Mouse (Mus musculus): ENCODE measurements around the gene Trmo. TPM values are rescaled to one million over a fixed set of nuclear protein-coding genes. Genes with fewer than 3 reads are reported as not detected.
A peak's percentile ranks its signal among the peaks of the same experiment; 100 is the strongest.

Trmo gene
- polyA plus RNA-seq, 1 experiment from 2014 or later = 11.1 TPM

DNA sequence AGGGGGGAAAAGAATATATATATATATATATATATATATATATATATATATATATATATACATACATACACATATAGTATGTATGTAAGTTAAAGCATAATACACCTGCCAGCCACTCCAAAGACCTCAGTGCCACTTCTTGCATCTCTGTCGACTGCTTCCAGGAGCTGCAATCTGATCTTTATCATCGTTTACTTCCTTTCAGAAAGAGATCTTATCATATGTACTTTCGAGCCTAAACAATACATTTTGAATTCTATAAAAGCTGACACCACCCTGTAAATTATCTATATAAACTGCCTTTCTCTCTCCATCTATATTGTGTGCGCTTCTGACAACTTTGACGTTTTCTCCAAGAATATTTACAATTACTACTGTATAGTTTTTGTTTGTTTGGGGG, 681 bp downstream of the Trmo start:
- Histone ChIP-seq H3K9ac (ENCODE audit: low read length) (peak overlapping the region; percentile 93), H3K27ac (ENCODE audit: low read length) (peak overlapping the region; percentile 94; the same call in 1 of the 2 replicates), H3K36me3 (ENCODE audit: control insufficient read depth, insufficient read depth) (peaks cover 10% of the 10 kb centered on the region), H3K9me3 (replicated peaks; ENCODE audit: control insufficient read depth, low read length) (no peaks in the 10 kb centered on the region), H3K4me2 (ENCODE audit: low read depth, low read length) (peak overlapping the region; percentile 73), H3K4me1 (ENCODE audit: control insufficient read depth, insufficient read depth, low read length) (no peaks in the 10 kb centered on the region), H3K4me3 (ENCODE audit: low read length) (peak overlapping the region; percentile 71), H3K27me3 (ENCODE audit: control insufficient read depth, insufficient read depth, low read length) (no peaks in the 10 kb centered on the region)
- 20% methylated on average over 5 of the region's 5 CpGs for WGBS
- ATAC-seq (replicated peaks; ENCODE audit: extremely low read depth, insufficient read depth, low FRiP score) = no peak

DNA sequence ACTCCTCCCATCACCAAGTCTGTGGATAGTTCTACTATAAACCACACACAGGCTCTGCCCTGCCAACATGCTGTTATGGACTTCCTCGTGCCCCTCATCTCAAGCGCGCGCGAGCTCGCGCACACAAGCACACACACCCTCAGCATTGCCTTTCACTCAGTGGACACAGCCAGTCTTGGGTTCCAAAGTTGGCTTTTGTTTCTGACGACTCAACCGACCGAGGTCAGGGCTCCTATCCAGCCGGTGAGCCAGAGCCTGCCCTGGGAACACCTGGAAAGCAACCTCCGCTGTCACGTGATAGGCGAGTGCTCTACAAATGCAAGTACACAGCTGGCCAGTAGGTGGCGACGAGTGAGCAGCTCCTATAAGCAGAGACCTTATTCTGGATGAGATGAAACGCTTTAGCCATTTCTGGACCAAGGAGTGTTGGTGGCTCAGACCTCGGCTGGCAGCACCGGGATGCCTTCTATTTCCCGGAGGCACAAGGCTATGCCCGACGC, 14.3 kb downstream of the Trmo start:
- Histone ChIP-seq H3K27me3 (ENCODE audit: control insufficient read depth, insufficient read depth, low read length) (0 out of 2 replicates have a peak, but pooled peaks cover 1% of the 10 kb centered on the region), H3K9ac (ENCODE audit: low read length) (no peak overlapping the region; the same call in 1 of the 2 replicates), H3K4me2 (ENCODE audit: low read depth, low read length) (peak overlapping the region; percentile 73), H3K4me3 (ENCODE audit: low read length) (peak overlapping the region; percentile 46), H3K4me1 (ENCODE audit: control insufficient read depth, insufficient read depth, low read length) (peaks cover 12% of the 10 kb centered on the region), H3K36me3 (ENCODE audit: control insufficient read depth, insufficient read depth) (peaks cover 29% of the 10 kb centered on the region), H3K27ac (ENCODE audit: low read length) (no peak overlapping the region), H3K9me3 (replicated peaks; ENCODE audit: control insufficient read depth, low read length) (no peaks in the 10 kb centered on the region)
- WGBS = 18% methylated on average over 22 of the region's 22 CpGs
- peak; percentile 59; the same call in 1 of the 2 replicates for ATAC-seq (replicated peaks; ENCODE audit: extremely low read depth, insufficient read depth, low FRiP score)

DNA sequence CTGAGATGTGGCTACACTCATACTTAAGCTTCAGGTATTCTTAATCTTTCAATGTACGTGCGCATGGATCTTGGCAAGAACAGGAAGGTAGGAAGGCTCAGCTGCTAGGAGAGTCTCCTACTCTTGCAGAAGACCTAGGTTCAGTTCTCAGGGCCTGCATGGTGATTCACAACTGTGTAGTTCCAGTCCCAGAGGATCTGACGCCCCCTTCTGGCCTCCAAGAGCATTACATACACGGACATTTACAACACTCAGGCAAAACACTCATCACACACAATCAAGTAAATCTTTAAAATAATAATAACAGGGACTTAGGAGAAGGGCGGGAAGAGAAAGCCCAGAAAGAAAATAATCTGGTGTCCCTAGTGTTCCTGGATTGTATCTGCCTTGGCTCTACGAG, 14.8 kb downstream of the Trmo start:
- Histone ChIP-seq H3K27me3 (ENCODE audit: control insufficient read depth, insufficient read depth, low read length) (0 out of 2 replicates have a peak, but pooled peaks cover 5% of the 10 kb centered on the region), H3K4me3 (ENCODE audit: low read length) (peak overlapping the region; percentile 46), H3K36me3 (ENCODE audit: control insufficient read depth, insufficient read depth) (peaks cover 24% of the 10 kb centered on the region), H3K4me2 (ENCODE audit: low read depth, low read length) (peak overlapping the region; percentile 73), H3K9me3 (replicated peaks; ENCODE audit: control insufficient read depth, low read length) (no peaks in the 10 kb centered on the region), H3K4me1 (ENCODE audit: control insufficient read depth, insufficient read depth, low read length) (peaks cover 12% of the 10 kb centered on the region), H3K9ac (ENCODE audit: low read length) (no peak overlapping the region), H3K27ac (ENCODE audit: low read length) (no peak overlapping the region)
- WGBS = 55% methylated on average over 6 of the region's 6 CpGs
- ATAC-seq (replicated peaks; ENCODE audit: extremely low read depth, insufficient read depth, low FRiP score) = no peak

DNA sequence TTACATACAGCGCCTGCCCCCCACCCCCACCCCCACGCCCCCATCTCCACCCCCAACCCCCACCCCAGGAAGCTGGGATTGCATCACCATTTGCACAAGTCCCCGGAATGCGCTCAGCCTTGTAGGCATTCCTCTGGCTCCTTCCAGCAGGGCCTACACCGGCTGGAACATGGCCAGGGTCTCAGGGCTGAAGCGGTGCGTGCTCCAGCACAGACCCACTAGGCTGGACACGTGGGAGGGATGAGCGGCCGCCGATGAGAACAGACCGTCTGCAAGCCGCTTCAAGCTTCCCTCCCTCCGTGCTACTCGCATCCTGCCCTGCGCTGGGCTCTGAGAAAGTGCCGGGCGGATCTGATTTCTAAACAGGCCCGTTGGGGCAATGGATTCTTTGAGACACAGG, 18.2 kb downstream of the Trmo start:
- H3K4me3 ChIP-seq (ENCODE audit: low read length) = peak overlapping the region; percentile 36
- H3K27me3 ChIP-seq (ENCODE audit: control insufficient read depth, insufficient read depth, low read length) = peaks cover 15% of the 10 kb centered on the region
- no peak overlapping the region for H3K27ac ChIP-seq (ENCODE audit: low read length)
- H3K9me3 ChIP-seq (replicated peaks; ENCODE audit: control insufficient read depth, low read length) = no peaks in the 10 kb centered on the region
- peak; percentile 89 for ATAC-seq (replicated peaks; ENCODE audit: extremely low read depth, insufficient read depth, low FRiP score)
- peak overlapping the region; percentile 63 for H3K4me2 ChIP-seq (ENCODE audit: low read depth, low read length)
- H3K4me1 ChIP-seq (ENCODE audit: control insufficient read depth, insufficient read depth, low read length) = peaks cover 17% of the 10 kb centered on the region
- H3K9ac ChIP-seq (ENCODE audit: low read length) = peak overlapping the region; percentile 55; the same call in 1 of the 2 replicates
- H3K36me3 ChIP-seq (ENCODE audit: control insufficient read depth, insufficient read depth) = 0 out of 2 replicates have a peak, but pooled peaks cover under 1% of the 10 kb centered on the region
- WGBS = 2% methylated on average over 19 of the region's 19 CpGs

DNA sequence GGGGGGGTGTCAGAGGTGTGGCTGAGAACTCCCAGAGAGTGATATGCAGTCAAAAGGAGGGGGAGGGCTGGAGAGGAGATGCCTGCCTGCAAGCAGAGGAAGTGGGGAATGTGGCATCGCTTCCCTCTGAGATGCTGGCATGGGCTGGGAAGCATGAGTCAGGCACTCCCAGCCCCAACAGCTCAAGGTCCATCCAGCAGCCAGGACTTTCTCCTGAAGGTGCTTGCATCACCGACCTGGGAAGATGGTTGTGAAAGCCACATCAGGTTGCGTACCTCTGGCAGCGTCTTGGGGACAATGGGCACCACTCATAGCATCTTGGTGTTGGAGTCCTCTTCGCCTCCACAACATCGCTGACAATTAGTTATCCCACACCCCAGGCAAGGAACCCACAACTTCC, 18.8 kb downstream of the Trmo start:
- peaks cover 17% of the 10 kb centered on the region for H3K4me1 ChIP-seq (ENCODE audit: control insufficient read depth, insufficient read depth, low read length)
- ATAC-seq (replicated peaks; ENCODE audit: extremely low read depth, insufficient read depth, low FRiP score) = no peak
- no peak overlapping the region for H3K4me3 ChIP-seq (ENCODE audit: low read length)
- no peak overlapping the region for H3K9ac ChIP-seq (ENCODE audit: low read length)
- H3K4me2 ChIP-seq (ENCODE audit: low read depth, low read length) = no peak overlapping the region
- H3K27ac ChIP-seq (ENCODE audit: low read length) = no peak overlapping the region
- 38% methylated on average over 6 of the region's 6 CpGs for WGBS
- peaks cover 15% of the 10 kb centered on the region for H3K27me3 ChIP-seq (ENCODE audit: control insufficient read depth, insufficient read depth, low read length)
- H3K36me3 ChIP-seq (ENCODE audit: control insufficient read depth, insufficient read depth) = no peaks in the 10 kb centered on the region
- H3K9me3 ChIP-seq (replicated peaks; ENCODE audit: control insufficient read depth, low read length) = no peaks in the 10 kb centered on the region

DNA sequence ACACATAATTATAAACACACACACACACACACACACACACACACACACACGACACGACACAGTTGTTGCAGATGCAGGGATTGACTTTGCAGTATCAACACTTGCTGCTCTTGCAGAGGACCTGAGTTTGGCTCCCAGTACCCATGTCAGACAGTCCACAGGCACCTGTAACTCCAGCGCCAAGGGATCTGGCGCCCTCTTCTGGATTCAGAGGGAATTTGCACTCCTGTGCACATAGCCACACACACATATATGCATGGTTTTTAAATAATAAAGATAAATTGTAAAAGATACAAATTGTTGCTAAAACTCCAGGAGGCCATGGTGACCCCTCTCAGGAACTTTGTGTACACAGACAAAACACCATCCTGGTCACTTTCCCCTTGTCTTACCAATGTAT, 20.2 kb downstream of the Trmo start:
- Histone ChIP-seq H3K9me3 (replicated peaks; ENCODE audit: control insufficient read depth, low read length) (0 out of 2 replicates have a peak, but pooled peaks cover 3% of the 10 kb centered on the region), H3K4me1 (ENCODE audit: control insufficient read depth, insufficient read depth, low read length) (peaks cover 14% of the 10 kb centered on the region), H3K4me3 (ENCODE audit: low read length) (no peak overlapping the region), H3K36me3 (ENCODE audit: control insufficient read depth, insufficient read depth) (no peaks in the 10 kb centered on the region), H3K27ac (ENCODE audit: low read length) (no peak overlapping the region), H3K4me2 (ENCODE audit: low read depth, low read length) (no peak overlapping the region), H3K27me3 (ENCODE audit: control insufficient read depth, insufficient read depth, low read length) (peaks cover 15% of the 10 kb centered on the region), H3K9ac (ENCODE audit: low read length) (no peak overlapping the region)
- ATAC-seq (replicated peaks; ENCODE audit: extremely low read depth, insufficient read depth, low FRiP score) = no peak
- 67% methylated on average over 4 of the region's 4 CpGs for WGBS

DNA sequence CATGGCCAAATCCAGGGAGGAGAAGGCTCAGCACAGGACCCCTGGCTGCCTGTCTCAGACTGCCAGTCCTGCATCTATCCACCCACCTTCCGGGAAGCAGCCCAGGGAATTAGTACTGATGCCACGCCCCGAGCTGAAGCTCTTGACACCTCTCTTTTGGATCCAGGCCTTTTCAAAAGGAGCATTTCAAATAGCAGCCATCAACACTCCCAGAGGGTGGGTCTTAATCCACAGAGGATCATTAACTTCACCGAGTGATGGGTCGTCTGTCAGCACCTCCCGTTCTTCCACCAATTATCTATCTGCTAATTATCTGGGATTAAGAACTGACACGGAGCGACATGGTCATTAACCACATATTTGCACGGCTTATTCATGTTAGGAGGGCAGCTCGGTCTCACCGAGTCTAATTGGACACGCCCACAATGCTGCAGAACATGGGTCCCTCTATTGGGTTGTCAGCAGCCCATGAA, 21.7 kb downstream of the Trmo start:
- no peak overlapping the region for H3K4me2 ChIP-seq (ENCODE audit: low read depth, low read length)
- ATAC-seq (replicated peaks; ENCODE audit: extremely low read depth, insufficient read depth, low FRiP score) = no peak
- 0 out of 2 replicates have a peak, but pooled peaks cover 3% of the 10 kb centered on the region for H3K9me3 ChIP-seq (replicated peaks; ENCODE audit: control insufficient read depth, low read length)

DNA sequence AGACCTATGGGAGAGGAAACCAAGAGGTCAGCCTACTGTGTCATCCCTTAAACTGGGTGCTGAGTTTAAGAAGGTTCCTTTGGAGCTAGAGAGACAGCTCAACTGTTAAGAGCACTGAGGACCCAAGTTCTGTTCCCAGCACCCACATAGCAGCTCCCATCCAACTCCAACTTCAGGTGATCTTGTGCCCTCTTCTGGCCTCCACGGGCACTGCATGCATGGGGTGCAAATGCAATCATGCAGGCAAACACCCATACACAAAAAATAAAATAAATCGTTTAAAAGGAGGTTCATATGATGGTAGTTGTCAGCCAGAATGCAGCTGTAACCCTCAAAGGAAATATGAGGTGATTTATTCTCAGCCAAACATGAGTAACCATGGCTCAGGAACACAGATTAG, 24.9 kb downstream of the Trmo start:
- H3K36me3 ChIP-seq (ENCODE audit: control insufficient read depth, insufficient read depth) = no peaks in the 10 kb centered on the region
- H3K4me1 ChIP-seq (ENCODE audit: control insufficient read depth, insufficient read depth, low read length) = 0 out of 2 replicates have a peak, but pooled peaks cover 5% of the 10 kb centered on the region
- no peak overlapping the region for H3K9ac ChIP-seq (ENCODE audit: low read length)
- peaks cover 10% of the 10 kb centered on the region for H3K27me3 ChIP-seq (ENCODE audit: control insufficient read depth, insufficient read depth, low read length)
- no peak overlapping the region for H3K27ac ChIP-seq (ENCODE audit: low read length)
- ATAC-seq (replicated peaks; ENCODE audit: extremely low read depth, insufficient read depth, low FRiP score) = no peak
- no peak overlapping the region for H3K4me2 ChIP-seq (ENCODE audit: low read depth, low read length)
- 78% methylated on average over 2 of the region's 2 CpGs for WGBS
- no peak overlapping the region for H3K4me3 ChIP-seq (ENCODE audit: low read length)
- 0 out of 2 replicates have a peak, but pooled peaks cover 3% of the 10 kb centered on the region for H3K9me3 ChIP-seq (replicated peaks; ENCODE audit: control insufficient read depth, low read length)

More for the DNA sequence above, 21.7 kb downstream of the Trmo start:
- Histone ChIP-seq H3K27ac (ENCODE audit: low read length) (no peak overlapping the region), H3K4me3 (ENCODE audit: low read length) (no peak overlapping the region), H3K9ac (ENCODE audit: low read length) (no peak overlapping the region), H3K27me3 (ENCODE audit: control insufficient read depth, insufficient read depth, low read length) (peaks cover 15% of the 10 kb centered on the region), H3K4me1 (ENCODE audit: control insufficient read depth, insufficient read depth, low read length) (peaks cover 14% of the 10 kb centered on the region), H3K36me3 (ENCODE audit: control insufficient read depth, insufficient read depth) (no peaks in the 10 kb centered on the region)
- 10% methylated on average over 12 of the region's 12 CpGs for WGBS

DNA sequence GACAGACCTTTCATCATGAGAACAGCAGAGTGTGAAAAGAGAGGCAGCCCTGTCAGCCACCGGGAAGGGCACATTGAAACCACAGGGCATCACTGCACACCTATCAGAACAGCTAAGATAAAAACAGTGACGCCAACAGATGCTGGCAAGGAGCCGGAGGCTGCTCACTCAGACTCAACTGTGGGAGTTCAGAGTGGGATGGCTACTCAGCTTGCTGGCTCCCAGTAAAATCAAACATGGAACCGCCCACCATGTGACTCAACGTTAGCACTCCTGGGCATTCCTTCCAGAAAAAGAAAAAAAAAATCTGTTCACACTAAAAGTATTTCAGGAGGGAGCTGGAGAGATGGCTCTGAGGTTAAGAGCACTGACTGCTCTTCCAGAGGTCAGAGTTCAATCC, 28.0 kb downstream of the Trmo start:
- no peak overlapping the region for H3K4me3 ChIP-seq (ENCODE audit: low read length)
- H3K27ac ChIP-seq (ENCODE audit: low read length) = no peak overlapping the region
- no peak overlapping the region for H3K9ac ChIP-seq (ENCODE audit: low read length)
- 0 out of 2 replicates have a peak, but pooled peaks cover 3% of the 10 kb centered on the region for H3K9me3 ChIP-seq (replicated peaks; ENCODE audit: control insufficient read depth, low read length)
- H3K4me2 ChIP-seq (ENCODE audit: low read depth, low read length) = no peak overlapping the region
- H3K4me1 ChIP-seq (ENCODE audit: control insufficient read depth, insufficient read depth, low read length) = no peaks in the 10 kb centered on the region
- WGBS = 34% methylated on average over 5 of the region's 5 CpGs
- peaks cover 5% of the 10 kb centered on the region for H3K27me3 ChIP-seq (ENCODE audit: control insufficient read depth, insufficient read depth, low read length)
- H3K36me3 ChIP-seq (ENCODE audit: control insufficient read depth, insufficient read depth) = no peaks in the 10 kb centered on the region
- no peak for ATAC-seq (replicated peaks; ENCODE audit: extremely low read depth, insufficient read depth, low FRiP score)

Data from heart, embryonic 16.5 days (tissue).